Mouse (Mus musculus): Measurements from ENCODE around the gene Zfp663. TPM values are rescaled to one million over a fixed set of nuclear protein-coding genes. Genes with fewer than 3 reads are reported as not detected.

The Zfp663 gene
- polyA plus RNA-seq, 2 experiments: 0.03 to 0.08 TPM

DNA sequence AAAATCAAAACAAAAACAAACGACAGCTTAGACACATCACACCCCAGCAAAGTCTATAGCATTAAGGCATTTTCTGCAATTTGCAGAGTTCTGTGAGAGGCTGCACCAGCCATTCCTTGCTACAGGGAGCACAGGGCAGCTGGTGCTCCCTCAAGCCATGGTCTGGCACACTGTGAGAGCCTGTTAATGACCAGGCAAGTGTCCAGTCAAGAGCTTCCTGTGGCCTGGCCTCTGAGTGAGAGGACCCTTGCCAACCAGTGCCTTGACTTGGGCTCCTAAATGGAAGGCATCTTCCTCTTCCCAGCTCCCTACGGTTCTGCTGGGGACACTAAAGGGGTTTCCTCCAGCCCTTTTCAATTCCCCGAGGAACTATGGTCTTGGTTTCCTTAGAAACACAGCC is 45.4 kb upstream of the Zfp663 start:
- H3K9me3 ChIP-seq (ENCODE audit: control insufficient read depth, low read length): no peaks in the 10 kb centered on the region
- H3K4me2 ChIP-seq (ENCODE audit: low read depth): no peak overlapping the region
- TF ChIP-seq EP300 (IDR thresholded peaks at IDR 0.05; ENCODE audit: low read depth) (no peak), CTCF (IDR thresholded peaks at IDR 0.05; ENCODE audit: low read depth) (no peak)
- DNase-seq (ENCODE audit: low read depth in 3 of 3, low spot score in 3 of 3): no peak
- H3K27ac ChIP-seq: no peak overlapping the region
- H3K36me3 ChIP-seq (replicated peaks; ENCODE audit: control insufficient read depth, insufficient read depth, low read depth): no peaks in the 10 kb centered on the region
- H3K4me3 ChIP-seq (ENCODE audit: insufficient read depth in 1 of 2, low read depth in 2 of 2, low read length in 2 of 2): no peak overlapping the region
- 32% methylated on average over 3 of the region's 3 CpGs for WGBS (ENCODE audit: insufficient replicate concordance)
- no peak overlapping the region for H3K9ac ChIP-seq (replicated peaks)
- H3K27me3 ChIP-seq (ENCODE audit: control insufficient read depth, insufficient read depth, low read length): no peaks in the 10 kb centered on the region
- ATAC-seq (ENCODE audit: insufficient read depth): no peak
- peaks cover 0 to 17% of the 10 kb centered on the region in 2 experiments; a peak in 2 of 4 replicates for H3K4me1 ChIP-seq (replicated peaks; ENCODE audit: control insufficient read depth in 2 of 2, insufficient read depth in 2 of 2, low read length in 1 of 2)

DNA sequence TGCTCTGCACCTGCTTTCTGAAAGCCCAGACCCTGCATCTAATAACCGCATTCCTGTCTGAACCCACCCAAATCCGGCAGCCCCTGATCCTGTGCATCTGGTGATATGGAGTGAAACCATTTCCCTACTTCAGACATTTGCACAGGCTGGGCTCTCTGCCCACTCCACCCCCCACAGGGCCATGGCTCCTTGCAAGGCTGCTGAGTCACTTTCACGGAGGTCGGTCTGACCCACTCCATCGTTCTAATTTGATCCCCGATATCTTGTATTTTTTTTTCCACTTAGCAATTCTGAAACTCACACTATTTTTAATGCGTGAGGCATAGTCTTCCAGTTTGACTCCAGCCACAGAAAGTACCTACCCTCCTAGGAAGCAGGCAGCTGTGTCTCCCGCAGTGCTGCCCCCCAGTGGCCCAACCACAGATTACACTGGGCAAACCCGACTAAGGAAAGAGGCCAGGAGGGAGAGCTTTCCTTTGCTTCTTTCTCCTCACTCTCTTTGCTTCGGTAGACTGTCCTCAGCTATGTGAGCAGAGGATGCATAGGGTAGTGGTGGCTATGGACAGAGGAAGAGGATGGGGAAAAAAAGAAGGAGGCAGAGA is 39.3 kb upstream of the Zfp663 start:
- Histone ChIP-seq H3K27me3 (ENCODE audit: control insufficient read depth, insufficient read depth, low read length) (no peaks in the 10 kb centered on the region), H3K4me2 (ENCODE audit: low read depth) (no peak overlapping the region)
- WGBS (ENCODE audit: insufficient replicate concordance): 42% methylated on average over 10 of the region's 10 CpGs

DNA sequence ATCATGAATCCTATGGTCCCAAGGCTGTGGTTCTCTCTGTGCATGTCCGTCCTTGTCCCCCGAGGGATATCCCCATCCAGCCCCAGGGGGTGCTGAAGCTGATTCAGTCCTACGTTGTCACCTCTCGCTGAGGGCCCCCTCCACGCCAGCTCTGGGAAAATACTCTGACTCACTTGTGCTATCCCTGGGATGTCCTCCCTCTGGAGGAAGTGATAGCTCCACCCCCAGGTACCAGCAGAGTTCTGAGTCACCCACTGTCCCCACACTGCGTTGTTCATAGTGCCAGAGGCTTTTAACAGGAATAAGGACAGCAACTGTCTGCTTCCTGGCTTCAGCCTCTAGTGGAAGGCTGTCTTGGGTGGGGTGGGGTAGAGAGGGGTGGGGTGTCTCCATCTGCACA is 36.8 kb upstream of the Zfp663 start:
- no peak overlapping the region for H3K27ac ChIP-seq
- 7% methylated on average over 6 of the region's 6 CpGs for WGBS (ENCODE audit: insufficient replicate concordance)
- TF ChIP-seq EP300 (IDR thresholded peaks at IDR 0.05; ENCODE audit: low read depth) (no peak), CTCF (IDR thresholded peaks at IDR 0.05; ENCODE audit: low read depth) (no peak)
- no peak overlapping the region for H3K4me3 ChIP-seq (ENCODE audit: insufficient read depth in 1 of 2, low read depth in 2 of 2, low read length in 2 of 2)
- ATAC-seq (ENCODE audit: insufficient read depth) (peak; percentile 29; the same call in 1 of the 2 replicates), DNase-seq (ENCODE audit: low read depth in 3 of 3, low spot score in 3 of 3) (peak in 1 of 3 experiments; percentile 33)
- no peaks in the 10 kb centered on the region for H3K9me3 ChIP-seq (ENCODE audit: control insufficient read depth, low read length)
- H3K36me3 ChIP-seq (replicated peaks; ENCODE audit: control insufficient read depth, insufficient read depth, low read depth): no peaks in the 10 kb centered on the region
- H3K9ac ChIP-seq (replicated peaks): no peak overlapping the region
- H3K4me1 ChIP-seq (replicated peaks; ENCODE audit: control insufficient read depth in 2 of 2, insufficient read depth in 2 of 2, low read length in 1 of 2): peaks cover 0 to 17% of the 10 kb centered on the region in 2 experiments; a peak in 2 of 4 replicates
- H3K4me2 ChIP-seq (ENCODE audit: low read depth): no peak overlapping the region
- no peaks in the 10 kb centered on the region for H3K27me3 ChIP-seq (ENCODE audit: control insufficient read depth, insufficient read depth, low read length)

More for the DNA sequence above, 39.3 kb upstream of the Zfp663 start:
- ATAC-seq (ENCODE audit: insufficient read depth): no peak
- H3K4me3 ChIP-seq (ENCODE audit: insufficient read depth in 1 of 2, low read depth in 2 of 2, low read length in 2 of 2): no peak overlapping the region
- DNase-seq (ENCODE audit: low read depth in 3 of 3, low spot score in 3 of 3): no peak
- H3K4me1 ChIP-seq (replicated peaks; ENCODE audit: control insufficient read depth in 2 of 2, insufficient read depth in 2 of 2, low read length in 1 of 2): peaks cover 0 to 14% of the 10 kb centered on the region in 2 experiments; a peak in 2 of 4 replicates
- H3K9ac ChIP-seq (replicated peaks): no peak overlapping the region
- H3K27ac ChIP-seq: no peak overlapping the region
- H3K36me3 ChIP-seq (replicated peaks; ENCODE audit: control insufficient read depth, insufficient read depth, low read depth): no peaks in the 10 kb centered on the region
- no peak for TF ChIP-seq EP300 (IDR thresholded peaks at IDR 0.05; ENCODE audit: low read depth)
- TF ChIP-seq CTCF (IDR thresholded peaks at IDR 0.05; ENCODE audit: low read depth): peak; percentile 83
- H3K9me3 ChIP-seq (ENCODE audit: control insufficient read depth, low read length): no peaks in the 10 kb centered on the region

DNA sequence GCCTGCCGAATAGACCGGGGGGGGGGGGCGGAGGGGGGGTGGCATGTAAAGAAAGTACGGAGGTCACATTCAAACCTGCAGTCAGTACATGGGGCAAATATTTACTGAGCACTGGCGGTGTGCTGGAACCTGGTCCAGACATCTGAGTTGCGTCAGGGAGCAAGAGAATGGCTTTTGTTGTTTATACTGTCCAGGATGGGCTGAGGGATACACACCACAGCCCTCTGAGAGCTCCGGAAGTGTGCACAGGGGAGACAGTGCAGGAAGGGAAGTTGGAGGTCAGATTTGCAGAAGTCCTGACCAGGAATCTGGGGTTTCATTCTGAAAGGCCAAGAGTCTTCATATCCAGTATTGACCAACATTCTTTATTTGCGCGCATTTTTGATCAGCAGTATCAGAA is 36.4 kb upstream of the Zfp663 start:
- peak in 2 of 3 experiments; percentile 22 to 32 for DNase-seq (ENCODE audit: low read depth in 3 of 3, low spot score in 3 of 3)
- no peak overlapping the region for H3K9ac ChIP-seq (replicated peaks)
- no peaks in the 10 kb centered on the region for H3K36me3 ChIP-seq (replicated peaks; ENCODE audit: control insufficient read depth, insufficient read depth, low read depth)
- H3K4me3 ChIP-seq (ENCODE audit: insufficient read depth in 1 of 2, low read depth in 2 of 2, low read length in 2 of 2): no peak overlapping the region
- WGBS (ENCODE audit: insufficient replicate concordance): 27% methylated on average over 9 of the region's 9 CpGs
- H3K9me3 ChIP-seq (ENCODE audit: control insufficient read depth, low read length): no peaks in the 10 kb centered on the region
- H3K4me2 ChIP-seq (ENCODE audit: low read depth): no peak overlapping the region
- peak; percentile 75 for ATAC-seq (ENCODE audit: insufficient read depth)
- peaks cover 0 to 17% of the 10 kb centered on the region in 2 experiments; a peak in 2 of 4 replicates for H3K4me1 ChIP-seq (replicated peaks; ENCODE audit: control insufficient read depth in 2 of 2, insufficient read depth in 2 of 2, low read length in 1 of 2)
- H3K27me3 ChIP-seq (ENCODE audit: control insufficient read depth, insufficient read depth, low read length): no peaks in the 10 kb centered on the region
- H3K27ac ChIP-seq: no peak overlapping the region
- TF ChIP-seq CTCF (IDR thresholded peaks at IDR 0.05; ENCODE audit: low read depth) (no peak), EP300 (IDR thresholded peaks at IDR 0.05; ENCODE audit: low read depth) (no peak)

DNA sequence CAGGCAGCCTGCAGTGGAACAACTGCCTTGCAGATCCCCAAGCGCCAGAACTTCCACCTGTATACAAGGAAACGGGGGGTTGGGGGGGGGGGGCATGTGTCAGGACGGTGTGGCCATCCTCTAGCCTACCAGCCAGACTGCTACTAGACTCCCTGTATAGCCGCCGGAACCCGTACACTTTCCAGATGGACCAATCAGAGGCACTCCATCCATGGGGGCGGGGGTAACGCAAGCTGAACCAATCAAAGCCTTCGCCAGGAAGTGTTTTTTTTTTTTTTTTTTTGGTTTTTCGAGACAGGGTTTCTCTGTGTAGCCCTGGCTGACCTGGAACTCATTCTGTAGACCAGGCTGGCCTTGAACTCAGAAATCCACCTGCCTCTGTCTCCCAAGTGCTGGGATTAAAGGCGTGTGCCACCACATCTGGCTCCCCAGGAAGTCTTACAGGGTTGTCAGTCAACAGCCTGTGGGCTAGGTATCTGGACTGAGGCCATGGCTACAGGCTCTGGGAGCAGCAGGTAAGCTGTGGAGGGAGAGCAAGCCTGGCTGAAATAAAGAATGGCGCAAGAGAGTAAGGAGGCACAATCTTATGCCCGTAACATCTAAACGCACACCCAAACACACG is 29.7 kb upstream of the Zfp663 start:
- H3K27me3 ChIP-seq (ENCODE audit: control insufficient read depth, insufficient read depth, low read length): no peaks in the 10 kb centered on the region
- H3K4me3 ChIP-seq (ENCODE audit: insufficient read depth in 1 of 2, low read depth in 2 of 2, low read length in 2 of 2): no peak overlapping the region
- no peaks in the 10 kb centered on the region for H3K9me3 ChIP-seq (ENCODE audit: control insufficient read depth, low read length)
- H3K4me2 ChIP-seq (ENCODE audit: low read depth): no peak overlapping the region
- H3K4me1 ChIP-seq (replicated peaks; ENCODE audit: control insufficient read depth in 2 of 2, insufficient read depth in 2 of 2, low read length in 1 of 2): peaks cover 0 to 8% of the 10 kb centered on the region in 2 experiments; a peak in 2 of 4 replicates
- no peak overlapping the region for H3K27ac ChIP-seq
- no peak for TF ChIP-seq CTCF (IDR thresholded peaks at IDR 0.05; ENCODE audit: low read depth)
- TF ChIP-seq EP300 (IDR thresholded peaks at IDR 0.05; ENCODE audit: low read depth): no peak
- DNase-seq (ENCODE audit: low read depth in 3 of 3, low spot score in 3 of 3) (no peak), ATAC-seq (ENCODE audit: insufficient read depth) (no peak)
- 65% methylated on average over 15 of the region's 15 CpGs for WGBS (ENCODE audit: insufficient replicate concordance)
- no peak overlapping the region for H3K9ac ChIP-seq (replicated peaks)
- H3K36me3 ChIP-seq (replicated peaks; ENCODE audit: control insufficient read depth, insufficient read depth, low read depth): no peaks in the 10 kb centered on the region

Data from liver, embryonic 14.5 days (tissue).